Mouse (Mus musculus) heart, embryonic 15.5 days (tissue): ENCODE measurements around the gene Bbs7. TPM values are rescaled to one million over a fixed set of nuclear protein-coding genes. Genes with fewer than 3 reads are reported as not detected.

Experiments used
- ATAC-seq: fragments of 200-750 bp; cut with Nextera tagmentation; replicated peaks from 2 replicates; pipeline ENCODE4 v1.8.0; 2017; ENCODE audit warnings: low read depth, moderate TSS enrichment; ENCODE audit not compliant: insufficient number of reproducible peaks, insufficient read depth, low FRiP score
- H3K27ac ChIP-seq: fragments of 300-500 bp; sonication (generic); 2 replicates; pipeline ENCODE4 v1.5.1; 2015; ENCODE audit warnings: mild to moderate bottlenecking, inconsistent platforms
- H3K27me3 ChIP-seq: fragments of 300-500 bp; sonication (generic); 2 replicates; pipeline ENCODE4 v1.6.1; 2015; ENCODE audit warnings: inconsistent platforms
- H3K36me3 ChIP-seq: fragments of 300-500 bp; sonication (generic); 2 replicates; pipeline ENCODE4 v1.6.1; 2015; ENCODE audit warnings: mild to moderate bottlenecking, inconsistent platforms
- H3K4me1 ChIP-seq: fragments of 300-500 bp; sonication (generic); replicated peaks from 2 replicates; pipeline ENCODE4 v1.6.1; 2015; ENCODE audit warnings: inconsistent platforms
- H3K4me2 ChIP-seq: fragments of 300-500 bp; sonication (generic); 2 replicates; pipeline ENCODE4 v1.6.1; 2015; ENCODE audit warnings: inconsistent platforms, mild to moderate bottlenecking, moderate library complexity
- H3K4me3 ChIP-seq: fragments of 300-500 bp; sonication (generic); 2 replicates; pipeline ENCODE4 v1.5.1; 2015; ENCODE audit warnings: mild to moderate bottlenecking, inconsistent platforms
- H3K9ac ChIP-seq: fragments of 300-500 bp; sonication (generic); 2 replicates; pipeline ENCODE4 v1.6.1; 2015; ENCODE audit warnings: mild to moderate bottlenecking, inconsistent platforms
- H3K9me3 ChIP-seq: fragments of 300-500 bp; sonication (generic); replicated peaks from 2 replicates; pipeline ENCODE4 v1.6.1; 2016; ENCODE audit warnings: inconsistent platforms
- whole genome bisulfite sequencing: fragments of 180-500 bp; shearing (Covaris S2); methylation state at CpG from one replicate; pipeline ENCODE4 v1.1.7; 2015; ENCODE audit warnings: mixed read lengths; 5-methylcytosine and 5-hydroxymethylcytosine counted together
- polyA plus RNA-seq: library from polyadenylated mRNA; unstranded; fragments of >200 nt; fragmentation: Nextera tagmentation; extraction: Ambion mirVana; gene quantifications from 2 replicates; pipeline ENCODE4 v1.2.1, GENCODE M21; 2015

The Bbs7 gene
- polyA plus RNA-seq, 1 experiment from 2014 or later, result 9.4 TPM

DNA sequence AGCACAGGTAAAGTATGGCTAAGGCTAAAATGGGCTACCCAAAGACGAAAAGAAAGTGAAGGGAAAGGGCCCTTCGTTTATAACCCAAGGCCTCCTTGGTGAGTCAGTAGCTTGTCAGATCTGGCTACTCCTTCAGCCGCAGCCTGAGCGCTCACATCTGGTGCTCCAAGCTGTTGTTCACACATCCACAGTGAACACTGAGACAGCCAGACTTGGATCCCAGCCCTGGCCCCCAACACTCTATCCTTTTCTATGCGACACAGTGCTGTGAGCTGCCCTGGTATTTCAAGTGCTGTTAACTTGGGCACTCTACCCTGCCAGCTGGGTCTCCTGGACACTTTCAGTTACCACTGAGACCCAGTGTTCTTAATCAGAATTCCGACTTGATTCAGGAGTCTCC is 82.9 kb downstream of the Bbs7 start:
- peak overlapping the region; percentile 81 for H3K27ac ChIP-seq
- H3K9ac ChIP-seq, result no peak overlapping the region
- H3K36me3 ChIP-seq, result no peaks in the 10 kb centered on the region
- ATAC-seq, result peak; percentile 85
- H3K4me1 ChIP-seq, result peaks cover 26% of the 10 kb centered on the region
- H3K27me3 ChIP-seq, result no peaks in the 10 kb centered on the region
- 43% methylated on average over 6 of the region's 6 CpGs for WGBS
- peak overlapping the region; percentile 67 for H3K4me2 ChIP-seq
- H3K4me3 ChIP-seq, result no peak overlapping the region
- H3K9me3 ChIP-seq, result no peaks in the 10 kb centered on the region

DNA sequence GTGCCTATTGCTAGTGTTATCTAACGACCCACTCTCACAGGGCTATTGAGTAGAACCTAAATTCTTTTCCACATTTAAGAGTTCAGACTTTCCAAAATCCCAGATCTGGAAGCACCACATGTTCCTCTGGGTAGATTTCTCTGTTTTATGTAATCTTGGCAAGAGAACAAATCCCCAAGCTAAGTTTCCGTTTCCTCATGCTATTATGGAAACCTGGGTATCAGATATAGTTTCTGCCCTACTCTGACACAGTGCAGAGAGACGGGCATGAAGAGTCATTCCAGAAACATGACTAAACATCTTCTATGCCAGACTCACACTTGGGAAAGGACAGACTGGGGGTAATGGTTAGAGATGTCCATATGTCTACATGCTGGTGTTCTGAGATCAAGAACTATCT is 88.8 kb downstream of the Bbs7 start:
- Histone ChIP-seq H3K4me3 (no peak overlapping the region), H3K4me1 (peaks cover 11% of the 10 kb centered on the region), H3K36me3 (no peaks in the 10 kb centered on the region), H3K4me2 (no peak overlapping the region), H3K27ac (no peak overlapping the region), H3K9ac (no peak overlapping the region), H3K9me3 (no peaks in the 10 kb centered on the region), H3K27me3 (peaks cover 26% of the 10 kb centered on the region)
- no peak for ATAC-seq
- WGBS, result 45% methylated on average over 3 of the region's 3 CpGs

Other genes with a start within 250 kb of the Bbs7 start
- gene Anxa5, start 137.6 kb downstream of the Bbs7 start, polyA plus RNA-seq, result 359 and 472 TPM in 2 replicates
- 0.92 and 1.6 TPM in 2 replicates for gene 1810062G17Rik, start 137.5 kb downstream of the Bbs7 start, polyA plus RNA-seq
- gene Gm11549, start 91.7 kb downstream of the Bbs7 start, polyA plus RNA-seq, result 0.46 and 0.60 TPM in 2 replicates
- gene Exosc9, start 60.9 kb downstream of the Bbs7 start, polyA plus RNA-seq, result 40.5 and 52.4 TPM in 2 replicates
- 160 and 174 TPM in 2 replicates for gene Ccna2, start 41.3 kb downstream of the Bbs7 start, polyA plus RNA-seq
- gene Trpc3, start 76.7 kb upstream of the Bbs7 start, polyA plus RNA-seq, result 3.4 and 5.4 TPM in 2 replicates
- gene 4932438A13Rik, start 249.6 kb upstream of the Bbs7 start, polyA plus RNA-seq, result 27.7 and 36.0 TPM in 2 replicates